Mouse (Mus musculus): ENCODE measurements at regions not wholly inside any gene's neighbourhood (a gene's known extent, or its start where the extent isn't known, plus 50 kb on each side); places are given as distances from the start of the nearest gene placed in this dataset.

DNA sequence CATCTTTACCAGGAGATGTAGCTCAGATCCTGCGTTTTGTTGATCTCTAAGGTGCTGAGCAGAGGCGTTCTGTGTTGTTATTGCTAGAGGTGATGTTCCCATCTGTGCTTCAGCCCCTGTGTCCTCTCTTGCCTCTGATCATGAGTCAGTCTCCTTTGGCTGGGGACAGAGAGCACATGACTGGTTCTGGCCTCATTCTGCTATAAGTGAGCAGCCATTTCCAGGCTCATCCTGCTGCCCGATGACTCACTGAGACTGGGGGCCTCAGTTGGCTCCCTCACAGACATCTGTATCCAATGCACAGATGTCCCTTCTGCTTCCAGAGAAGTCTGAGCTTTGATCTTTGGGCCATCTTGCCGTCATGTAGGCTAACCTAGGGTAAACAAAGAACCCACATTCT lies 194.9 kb upstream of the Gm21798 start:
- DNase-seq: no peak

DNA sequence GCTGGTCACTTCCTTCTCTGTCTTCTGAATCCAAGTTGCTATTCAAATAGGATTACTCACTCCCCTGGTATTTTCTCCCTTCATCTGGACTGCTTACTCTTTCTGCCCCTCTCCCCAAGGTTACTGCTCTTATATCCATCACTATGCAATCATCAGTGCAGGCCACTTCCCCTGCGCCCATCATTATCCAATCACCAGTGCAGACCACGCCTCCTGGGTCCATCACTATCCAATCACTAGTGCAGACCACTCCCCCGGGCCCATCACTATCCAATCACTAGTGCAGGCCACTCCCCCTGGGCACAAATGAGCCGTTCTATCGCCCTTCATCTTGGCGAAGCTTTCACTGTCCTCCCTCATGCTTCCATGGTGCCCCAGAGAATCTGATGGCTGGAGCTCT lies 191.1 kb upstream of the Gm21798 start:
- no peak for DNase-seq

DNA sequence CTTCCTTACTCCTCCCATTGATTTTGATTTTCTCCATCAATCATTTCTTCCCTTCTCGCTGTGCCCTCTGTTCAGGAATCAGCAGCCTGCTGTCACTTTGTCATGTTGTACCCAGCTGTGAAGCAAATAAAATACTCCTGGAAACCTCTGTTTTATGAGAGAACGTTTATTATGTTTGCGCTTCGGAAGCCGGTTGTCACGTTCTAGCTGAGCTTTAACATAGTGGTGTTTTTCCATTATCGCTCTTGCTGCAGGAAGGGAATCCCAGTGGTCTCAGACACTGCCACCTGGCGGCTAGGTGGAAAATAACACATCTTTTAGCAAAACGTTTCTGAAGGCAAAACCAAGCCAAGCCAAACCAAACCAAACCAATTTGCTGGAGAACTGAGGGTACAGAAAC lies 190.2 kb upstream of the Gm21798 start:
- DNase-seq: peak; percentile 41
